Mouse (Mus musculus): ENCODE measurements around the gene Mex3a.

GRCm38 (mm10) chr3:88486887-88487286 lies 45.3 kb upstream of the Mex3a start:
- TF ChIP-seq GATA1 (IDR thresholded peaks at IDR 0.05; ENCODE audit: low read length): no peak
- no peak for TF ChIP-seq TAL1 (IDR thresholded peaks at IDR 0.05; ENCODE audit: low read length)
